Mouse (Mus musculus) midbrain, embryonic 16.5 days (tissue): ENCODE results near the gene Clpb. TPM values are rescaled to one million over a fixed set of nuclear protein-coding genes. Genes with fewer than 3 reads are reported as not detected.
"Not testable (repeated sequence)": the region's sequence is repeated elsewhere in the genome, so short reads cannot be mapped to it uniquely, and the experiment has no call there.

Experiments used
- ATAC-seq: fragments of 200-750 bp; cut with Nextera tagmentation; 2 replicates; pipeline ENCODE4 v1.8.0; 2017; ENCODE audit warnings: moderate TSS enrichment
- H3K27ac ChIP-seq: fragments of 300-500 bp; sonication (generic); 2 replicates; pipeline ENCODE4 v1.5.1; 2014; ENCODE audit warnings: mild to moderate bottlenecking, low read length, mixed read lengths
- H3K27me3 ChIP-seq: fragments of 300-500 bp; sonication (generic); 2 replicates; pipeline ENCODE4 v1.6.1; 2014; ENCODE audit warnings: low read depth, low read length, mixed read lengths; ENCODE audit not compliant: control insufficient read depth, insufficient read depth
- H3K36me3 ChIP-seq: fragments of 300-500 bp; sonication (generic); 2 replicates; pipeline ENCODE4 v1.6.1; 2014; ENCODE audit warnings: mild to moderate bottlenecking, low read length, moderate library complexity, mixed read lengths; ENCODE audit not compliant: control insufficient read depth, insufficient read depth
- H3K4me1 ChIP-seq: fragments of 300-500 bp; sonication (generic); 2 replicates; pipeline ENCODE4 v1.6.1; 2014; ENCODE audit warnings: mild to moderate bottlenecking, low read length, mixed read lengths; ENCODE audit not compliant: control insufficient read depth, insufficient read depth
- H3K4me2 ChIP-seq: fragments of 300-500 bp; sonication (generic); 2 replicates; pipeline ENCODE4 v1.6.1; 2014; ENCODE audit warnings: mild to moderate bottlenecking, low read length, mixed read lengths
- H3K4me3 ChIP-seq: fragments of 300-500 bp; sonication (generic); 2 replicates; pipeline ENCODE4 v1.5.1; 2014; ENCODE audit warnings: low read depth, mild to moderate bottlenecking, low read length, moderate library complexity, mixed read lengths
- H3K9ac ChIP-seq: fragments of 300-500 bp; sonication (generic); 2 replicates; pipeline ENCODE4 v1.6.1; 2014; ENCODE audit warnings: low read depth, low read length, mixed read lengths
- H3K9me3 ChIP-seq: fragments of 300-500 bp; sonication (generic); replicated peaks from 2 replicates; pipeline ENCODE4 v1.6.1; 2014; ENCODE audit warnings: mild to moderate bottlenecking, low read length, mixed read lengths; ENCODE audit not compliant: control insufficient read depth, poor library complexity, severe bottlenecking
- WGBS: fragments of 180-500 bp; shearing (Covaris S2); extraction: QIAGEN DNeasy Blood & Tissue Kit; methylation state at CpG from one replicate; pipeline ENCODE4 v1.1.7; 2014; 5-methylcytosine and 5-hydroxymethylcytosine counted together
- polyA plus RNA-seq: library from polyadenylated mRNA; unstranded; fragments of >200 nt; fragmentation: Nextera tagmentation; extraction: Ambion mirVana; gene quantifications from 2 replicates; pipeline ENCODE4 v1.2.1, GENCODE M21; 2015

Gene Clpb
- polyA plus RNA-seq, result 43.0 and 46.5 TPM in 2 replicates

DNA sequence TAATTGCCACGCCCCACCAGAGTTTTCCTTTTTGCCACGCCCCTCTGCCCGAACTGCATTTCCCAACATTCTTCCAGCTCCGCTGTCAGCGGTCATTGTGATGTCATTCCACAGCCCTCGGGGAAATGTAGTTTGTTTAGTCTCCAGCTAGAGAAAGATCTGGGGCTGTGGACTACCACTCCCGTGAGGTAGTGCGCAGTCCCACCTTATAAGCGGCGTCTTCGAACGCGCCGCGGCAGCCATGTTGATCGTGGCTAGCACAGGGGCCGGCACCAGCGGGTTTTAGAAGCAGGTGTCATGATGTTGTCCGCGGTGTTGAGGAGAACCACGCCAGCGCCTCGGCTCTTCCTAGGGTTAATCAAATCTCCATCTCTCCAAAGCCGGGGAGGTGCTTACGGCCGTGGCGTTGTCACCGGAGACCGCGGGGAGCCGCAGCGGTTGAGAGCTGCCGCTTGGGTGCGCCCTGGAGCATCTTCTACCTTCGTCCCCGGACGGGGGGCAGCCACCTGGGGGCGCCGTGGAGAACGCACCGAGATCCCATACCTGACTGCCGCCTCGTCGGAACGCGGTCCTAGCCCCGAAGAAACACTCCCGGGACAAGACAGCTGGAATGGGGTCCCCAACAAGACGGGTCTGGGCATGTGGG, at the start of gene Clpb:
Clpb (plus strand) TSS at position 120 of the 646 bp plus-strand sequence.
- peak; percentile 99 for ATAC-seq
- Histone ChIP-seq H3K4me2 (peak within 1 kb of the TSS; percentile 54), H3K9ac (peak within 1 kb of the TSS; percentile 61), H3K4me3 (peak within 1 kb of the TSS; percentile 61), H3K9me3 (no peaks in the 10 kb centered on the region), H3K4me1 (peaks cover 29% of the 10 kb centered on the region), H3K27me3 (no peaks in the 10 kb centered on the region), H3K27ac (peak within 1 kb of the TSS; percentile 68), H3K36me3 (no peaks in the 10 kb centered on the region)
- 2% methylated on average over 49 of the region's 49 CpGs for WGBS

DNA sequence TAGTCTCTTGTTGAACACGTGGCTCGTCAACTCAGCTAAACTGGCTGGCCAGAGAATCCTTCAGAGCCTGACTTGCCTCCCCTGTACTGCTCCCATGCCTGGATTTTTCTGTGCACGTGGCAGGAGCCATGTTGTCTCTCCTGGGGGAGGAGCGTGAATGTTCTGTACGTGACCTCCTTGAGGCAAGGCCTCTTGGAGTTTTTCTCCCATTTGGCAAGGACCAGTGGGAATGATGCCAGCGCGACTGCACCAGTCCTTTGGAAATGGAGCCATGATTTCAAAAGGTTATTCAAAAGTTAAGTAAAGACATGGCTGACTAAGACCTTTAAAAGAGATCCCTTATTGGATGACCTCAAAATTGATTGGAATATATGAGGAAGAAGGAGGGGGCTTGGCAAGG, 48.0 kb upstream of the Clpb start:
- Histone ChIP-seq H3K27ac (no peak overlapping the region), H3K4me1 (no peaks in the 10 kb centered on the region), H3K4me2 (no peak overlapping the region), H3K27me3 (no peaks in the 10 kb centered on the region), H3K4me3 (no peak overlapping the region), H3K36me3 (no peaks in the 10 kb centered on the region), H3K9ac (no peak overlapping the region), H3K9me3 (no peaks in the 10 kb centered on the region)
- 80% methylated on average over 7 of the region's 7 CpGs for WGBS
- no peak for ATAC-seq

GRCm38 (mm10) chr7:101616136-101616835, 47.1 kb upstream of the Clpb start:
- Histone ChIP-seq H3K27me3 (no peaks in the 10 kb centered on the region), H3K4me3 (no peak overlapping the region), H3K36me3 (no peaks in the 10 kb centered on the region), H3K4me1 (no peaks in the 10 kb centered on the region), H3K9ac (no peak overlapping the region), H3K4me2 (no peak overlapping the region), H3K9me3 (no peaks in the 10 kb centered on the region), H3K27ac (no peak overlapping the region)
- whole genome bisulfite sequencing, result 76% methylated on average over 6 of the region's 6 CpGs
- no peak for ATAC-seq

DNA sequence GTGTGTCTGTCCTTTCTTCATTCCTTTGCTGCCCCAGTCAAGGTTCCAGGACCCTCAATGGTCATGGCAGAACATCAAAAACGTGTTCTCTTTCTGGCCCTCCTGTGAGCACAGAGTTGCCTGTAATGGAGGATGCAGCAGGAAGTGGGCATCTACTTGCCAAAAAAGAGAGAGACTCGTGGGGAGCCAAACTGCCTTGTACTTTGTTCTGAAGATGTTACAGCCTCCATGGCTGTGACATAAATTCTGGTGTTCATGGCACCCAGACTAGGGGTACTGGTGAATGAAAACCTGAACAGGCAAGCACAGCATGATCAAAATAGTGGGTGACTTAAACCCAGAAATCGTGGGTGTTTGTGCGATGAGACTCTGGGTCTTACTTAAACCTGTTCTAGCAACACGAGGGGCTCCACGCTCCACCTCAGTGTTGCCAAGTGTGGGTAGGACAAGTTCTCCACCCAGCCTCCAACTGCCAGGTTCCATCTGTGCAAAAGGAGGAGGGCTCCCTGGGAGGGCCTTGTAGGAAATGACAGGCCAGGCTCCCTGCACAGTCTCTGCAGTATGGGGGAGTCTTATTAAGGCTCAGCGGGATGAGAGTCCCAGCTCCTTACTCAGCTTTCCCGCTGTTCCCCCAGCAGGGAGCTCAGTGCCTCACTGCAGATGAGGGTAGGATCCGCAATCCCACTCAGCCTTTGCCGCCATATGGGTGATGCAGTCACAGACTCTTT, 45.8 kb upstream of the Clpb start:
- WGBS, result 64% methylated on average over 10 of the region's 10 CpGs
- H3K9ac ChIP-seq, result no peak overlapping the region

GRCm38 (mm10) chr7:101618273-101618672, 45.2 kb upstream of the Clpb start:
- Histone ChIP-seq H3K4me1 (no peaks in the 10 kb centered on the region; the same call in 1 of the 2 replicates), H3K9ac (no peak overlapping the region), H3K4me3 (no peak overlapping the region), H3K27me3 (no peaks in the 10 kb centered on the region), H3K36me3 (no peaks in the 10 kb centered on the region), H3K9me3 (no peaks in the 10 kb centered on the region), H3K4me2 (no peak overlapping the region), H3K27ac (no peak overlapping the region)
- no peak for ATAC-seq
- WGBS, result 86% methylated on average over 7 of the region's 7 CpGs

More for the DNA sequence above, 45.8 kb upstream of the Clpb start:
- ATAC-seq, result no peak
- H3K36me3 ChIP-seq, result no peaks in the 10 kb centered on the region
- H3K4me3 ChIP-seq, result no peak overlapping the region
- no peak overlapping the region for H3K27ac ChIP-seq
- no peak overlapping the region for H3K4me2 ChIP-seq
- no peaks in the 10 kb centered on the region for H3K9me3 ChIP-seq
- no peaks in the 10 kb centered on the region for H3K27me3 ChIP-seq
- H3K4me1 ChIP-seq, result no peaks in the 10 kb centered on the region

- H3K4me3 ChIP-seq, result no peak overlapping the region
- no peaks in the 10 kb centered on the region for H3K27me3 ChIP-seq
- no peak overlapping the region for H3K27ac ChIP-seq
- 27% methylated on average over 4 of the region's 4 CpGs for WGBS
- no peak for ATAC-seq
- H3K4me1 ChIP-seq, result no peaks in the 10 kb centered on the region; the same call in 1 of the 2 replicates
- H3K36me3 ChIP-seq, result no peaks in the 10 kb centered on the region
- no peaks in the 10 kb centered on the region for H3K9me3 ChIP-seq
- no peak overlapping the region for H3K4me2 ChIP-seq
- no peak overlapping the region for H3K9ac ChIP-seq
Observed at GRCm38 (mm10) chr7:101620373-101620772, 43.1 kb upstream of the Clpb start.

DNA sequence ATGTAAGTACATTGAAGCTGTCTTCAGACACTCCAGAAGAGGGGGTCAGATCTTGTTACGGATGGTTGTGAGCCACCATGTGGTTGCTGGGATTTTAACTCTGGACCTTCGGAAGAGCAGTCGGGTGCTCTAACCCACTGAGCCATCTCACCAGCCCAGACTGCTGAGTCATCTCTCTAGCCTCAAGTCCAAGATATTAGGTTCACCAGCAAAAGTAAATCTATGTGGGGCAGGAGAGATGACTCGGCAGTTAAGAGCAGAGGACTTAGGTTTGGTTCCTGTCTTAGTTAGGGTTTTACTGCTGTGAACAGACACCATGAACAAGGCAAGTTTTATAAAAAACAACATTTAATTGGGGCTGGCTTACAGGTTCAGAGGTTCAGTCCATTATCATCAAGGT, 41.6 kb upstream of the Clpb start:
- ATAC-seq, H3K4me1 ChIP-seq, H3K27ac ChIP-seq, H3K4me3 ChIP-seq, H3K9me3 ChIP-seq, H3K4me2 ChIP-seq, H3K9ac ChIP-seq, H3K27me3 ChIP-seq, H3K36me3 ChIP-seq: not testable (repeated sequence)
- WGBS, result 88% methylated on average over 4 of the region's 4 CpGs

DNA sequence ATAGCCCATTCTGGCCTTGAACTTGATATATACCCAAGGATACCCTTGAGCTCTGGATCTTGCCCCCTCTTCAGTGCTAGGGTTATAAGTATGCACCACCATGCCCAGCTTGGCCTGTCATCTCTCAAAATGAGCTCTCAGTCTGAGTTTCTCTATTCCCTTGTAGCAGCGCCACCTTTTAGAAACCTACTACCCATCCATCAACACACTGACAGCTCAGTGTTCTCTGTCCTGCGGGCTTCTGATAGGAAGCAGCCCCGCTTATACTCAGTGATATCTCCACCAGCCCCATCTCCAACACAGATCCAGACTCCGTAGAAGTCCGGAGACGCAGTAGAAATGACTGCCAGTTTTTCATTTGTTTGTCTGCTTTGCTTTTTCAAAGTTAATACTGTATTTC, 39.1 kb upstream of the Clpb start:
- no peaks in the 10 kb centered on the region; the same call in 1 of the 2 replicates for H3K4me1 ChIP-seq
- no peak overlapping the region for H3K9ac ChIP-seq
- no peak for ATAC-seq
- H3K27ac ChIP-seq, result no peak overlapping the region
- H3K9me3 ChIP-seq, result no peaks in the 10 kb centered on the region
- H3K36me3 ChIP-seq, result no peaks in the 10 kb centered on the region
- 88% methylated on average over 6 of the region's 6 CpGs for WGBS
- no peak overlapping the region for H3K4me3 ChIP-seq
- no peak overlapping the region for H3K4me2 ChIP-seq
- H3K27me3 ChIP-seq, result no peaks in the 10 kb centered on the region

- not testable (repeated sequence) for H3K9me3 ChIP-seq, H3K36me3 ChIP-seq, H3K9ac ChIP-seq, ATAC-seq, H3K27ac ChIP-seq, H3K4me3 ChIP-seq, H3K4me2 ChIP-seq, H3K4me1 ChIP-seq, H3K27me3 ChIP-seq
- WGBS, result 71% methylated on average over 7 of the region's 7 CpGs
Observed at GRCm38 (mm10) chr7:101627166-101627565, 36.3 kb upstream of the Clpb start.
